Mouse (Mus musculus): ENCODE results near the gene Dnajc9. TPM values are rescaled to one million over a fixed set of nuclear protein-coding genes. Genes with fewer than 3 reads are reported as not detected.

Gene Dnajc9
- polyA plus RNA-seq, 1 experiment from 2014 or later, result 137 TPM

DNA sequence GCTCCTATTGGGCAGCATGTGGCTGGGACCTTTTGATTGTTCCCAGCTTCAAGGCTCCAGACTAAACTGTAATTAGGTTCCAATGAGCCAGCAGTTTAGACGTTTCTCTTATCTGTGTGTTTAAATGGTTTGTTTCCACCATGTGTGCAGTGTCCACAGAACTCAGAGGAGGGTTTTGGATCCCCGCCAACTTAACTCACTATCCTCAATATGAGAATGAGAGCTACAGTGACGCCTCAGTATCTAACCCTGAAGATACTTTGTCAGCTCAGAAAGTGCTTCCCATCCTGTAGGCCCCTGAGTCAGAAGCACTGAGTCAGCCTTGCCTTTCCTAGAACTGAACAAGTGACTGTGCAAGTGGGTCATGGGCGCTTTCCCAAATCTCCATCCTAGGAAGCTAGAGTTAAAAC is 11.6 kb downstream of the Dnajc9 start:
- Histone ChIP-seq H3K4me1 (ENCODE audit: control insufficient read depth, insufficient read depth, low read length) (no peaks in the 10 kb centered on the region), H3K9me3 (ENCODE audit: control insufficient read depth, low read length) (no peaks in the 10 kb centered on the region), H3K27ac (ENCODE audit: low read depth, low read length) (no peak overlapping the region), H3K9ac (ENCODE audit: low read depth, low read length) (no peak overlapping the region), H3K27me3 (ENCODE audit: control insufficient read depth, insufficient read depth, low read length) (no peaks in the 10 kb centered on the region), H3K4me2 (replicated peaks; ENCODE audit: low read depth, low read length) (no peak overlapping the region), H3K4me3 (ENCODE audit: low read length) (no peak overlapping the region), H3K36me3 (ENCODE audit: control insufficient read depth, insufficient read depth, low read length) (peaks cover 26% of the 10 kb centered on the region)
- no peak for ATAC-seq (ENCODE audit: low FRiP score, low TSS enrichment)
- 78% methylated on average over 4 of the region's 4 CpGs for WGBS

GRCm38 (mm10) chr14:20371854-20372253 is 16.9 kb downstream of the Dnajc9 start:
- 83% methylated on average over 1 of the region's 1 CpGs for WGBS
- Histone ChIP-seq H3K4me1 (ENCODE audit: control insufficient read depth, insufficient read depth, low read length) (no peaks in the 10 kb centered on the region), H3K9me3 (ENCODE audit: control insufficient read depth, low read length) (no peaks in the 10 kb centered on the region), H3K36me3 (ENCODE audit: control insufficient read depth, insufficient read depth, low read length) (peaks cover 42% of the 10 kb centered on the region), H3K27ac (ENCODE audit: low read depth, low read length) (no peak overlapping the region), H3K9ac (ENCODE audit: low read depth, low read length) (no peak overlapping the region), H3K27me3 (ENCODE audit: control insufficient read depth, insufficient read depth, low read length) (no peaks in the 10 kb centered on the region), H3K4me2 (replicated peaks; ENCODE audit: low read depth, low read length) (no peak overlapping the region), H3K4me3 (ENCODE audit: low read length) (no peak overlapping the region)
- no peak for ATAC-seq (ENCODE audit: low FRiP score, low TSS enrichment)

DNA sequence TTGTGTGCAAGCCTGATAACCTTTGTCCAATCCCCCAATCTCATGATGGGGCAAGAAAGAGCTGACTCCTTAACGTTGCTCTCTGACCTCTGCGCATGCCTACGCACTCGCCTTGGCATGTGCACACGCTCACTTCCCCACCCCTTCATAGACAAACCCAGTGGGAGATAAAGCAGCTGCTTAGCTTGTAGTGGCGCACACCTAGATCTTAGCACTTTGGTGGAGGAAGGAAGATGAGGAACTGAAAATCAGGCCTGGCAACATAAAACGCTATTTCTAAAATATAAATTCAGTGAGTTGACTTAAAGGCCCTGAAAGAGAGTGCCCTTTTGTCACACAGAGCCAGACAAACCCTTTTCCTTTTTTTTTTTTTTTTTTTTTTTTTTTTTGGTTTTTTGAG is 17.9 kb downstream of the Dnajc9 start:
- Histone ChIP-seq H3K27ac (ENCODE audit: low read depth, low read length) (no peak overlapping the region), H3K4me2 (replicated peaks; ENCODE audit: low read depth, low read length) (no peak overlapping the region), H3K9me3 (ENCODE audit: control insufficient read depth, low read length) (no peaks in the 10 kb centered on the region), H3K4me3 (ENCODE audit: low read length) (no peak overlapping the region), H3K27me3 (ENCODE audit: control insufficient read depth, insufficient read depth, low read length) (no peaks in the 10 kb centered on the region), H3K36me3 (ENCODE audit: control insufficient read depth, insufficient read depth, low read length) (peaks cover 39% of the 10 kb centered on the region), H3K9ac (ENCODE audit: low read depth, low read length) (no peak overlapping the region), H3K4me1 (ENCODE audit: control insufficient read depth, insufficient read depth, low read length) (no peaks in the 10 kb centered on the region)
- WGBS, result 87% methylated on average over 7 of the region's 7 CpGs
- ATAC-seq (ENCODE audit: low FRiP score, low TSS enrichment), result no peak

- Histone ChIP-seq H3K27ac (ENCODE audit: low read depth, low read length) (no peak overlapping the region), H3K36me3 (ENCODE audit: control insufficient read depth, insufficient read depth, low read length) (peaks cover 50% of the 10 kb centered on the region), H3K4me2 (replicated peaks; ENCODE audit: low read depth, low read length) (no peak overlapping the region), H3K9me3 (ENCODE audit: control insufficient read depth, low read length) (no peaks in the 10 kb centered on the region), H3K4me1 (ENCODE audit: control insufficient read depth, insufficient read depth, low read length) (no peaks in the 10 kb centered on the region), H3K27me3 (ENCODE audit: control insufficient read depth, insufficient read depth, low read length) (no peaks in the 10 kb centered on the region), H3K9ac (ENCODE audit: low read depth, low read length) (no peak overlapping the region), H3K4me3 (ENCODE audit: low read length) (no peak overlapping the region)
- 92% methylated on average over 3 of the region's 3 CpGs for WGBS
- no peak for ATAC-seq (ENCODE audit: low FRiP score, low TSS enrichment)
Observed at GRCm38 (mm10) chr14:20368271-20368670, 20.4 kb downstream of the Dnajc9 start.

DNA sequence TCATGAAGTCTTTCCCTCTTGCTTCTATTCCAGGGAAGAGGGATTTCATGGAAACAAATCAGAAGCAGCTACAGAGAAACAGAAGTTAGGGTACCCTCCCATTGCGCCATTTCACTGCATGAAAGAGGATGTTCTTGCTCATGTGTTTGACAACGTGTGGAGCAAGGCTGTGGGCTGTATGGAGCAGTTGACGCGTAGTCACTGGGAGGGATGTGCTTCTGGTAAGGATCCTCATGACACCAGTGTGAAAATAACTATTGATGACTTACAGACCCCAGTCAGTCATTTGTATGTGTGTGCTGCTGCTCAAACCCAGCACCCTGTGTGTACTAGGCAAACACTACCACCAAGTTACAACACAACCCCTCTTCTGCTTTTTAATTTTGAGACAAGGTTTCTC is 25.5 kb downstream of the Dnajc9 start:
- Histone ChIP-seq H3K4me2 (replicated peaks; ENCODE audit: low read depth, low read length) (no peak overlapping the region), H3K9me3 (ENCODE audit: control insufficient read depth, low read length) (no peaks in the 10 kb centered on the region), H3K36me3 (ENCODE audit: control insufficient read depth, insufficient read depth, low read length) (peaks cover 78% of the 10 kb centered on the region), H3K27me3 (ENCODE audit: control insufficient read depth, insufficient read depth, low read length) (no peaks in the 10 kb centered on the region), H3K27ac (ENCODE audit: low read depth, low read length) (no peak overlapping the region), H3K4me3 (ENCODE audit: low read length) (no peak overlapping the region), H3K4me1 (ENCODE audit: control insufficient read depth, insufficient read depth, low read length) (no peaks in the 10 kb centered on the region), H3K9ac (ENCODE audit: low read depth, low read length) (no peak overlapping the region)
- no peak for ATAC-seq (ENCODE audit: low FRiP score, low TSS enrichment)
- WGBS, result 95% methylated on average over 4 of the region's 4 CpGs

- ATAC-seq (ENCODE audit: low FRiP score, low TSS enrichment), result peak; percentile 98
- Histone ChIP-seq H3K27me3 (ENCODE audit: control insufficient read depth, insufficient read depth, low read length) (no peaks in the 10 kb centered on the region), H3K27ac (ENCODE audit: low read depth, low read length) (peak within 1 kb of the TSS; percentile 83), H3K4me2 (replicated peaks; ENCODE audit: low read depth, low read length) (peak within 1 kb of the TSS; percentile 77), H3K36me3 (ENCODE audit: control insufficient read depth, insufficient read depth, low read length) (peaks cover 21% of the 10 kb centered on the region), H3K4me3 (ENCODE audit: low read length) (peak within 1 kb of the TSS; percentile 72), H3K9me3 (ENCODE audit: control insufficient read depth, low read length) (no peaks in the 10 kb centered on the region), H3K9ac (ENCODE audit: low read depth, low read length) (peak within 1 kb of the TSS; percentile 87), H3K4me1 (ENCODE audit: control insufficient read depth, insufficient read depth, low read length) (peaks cover 4% of the 10 kb centered on the region; the same call in 1 of the 2 replicates)
- 0% methylated on average over 40 of the region's 42 CpGs for WGBS
Observed at GRCm38 (mm10) chr14:20347991-20348541, 40.6 kb downstream of the Dnajc9 start, which contains the start of the genes Ecd and Fam149b. Gene Ecd, minus strand, starts transcription at chr14:20348121. Gene Fam149b, plus strand, starts transcription at chr14:20348162.

DNA sequence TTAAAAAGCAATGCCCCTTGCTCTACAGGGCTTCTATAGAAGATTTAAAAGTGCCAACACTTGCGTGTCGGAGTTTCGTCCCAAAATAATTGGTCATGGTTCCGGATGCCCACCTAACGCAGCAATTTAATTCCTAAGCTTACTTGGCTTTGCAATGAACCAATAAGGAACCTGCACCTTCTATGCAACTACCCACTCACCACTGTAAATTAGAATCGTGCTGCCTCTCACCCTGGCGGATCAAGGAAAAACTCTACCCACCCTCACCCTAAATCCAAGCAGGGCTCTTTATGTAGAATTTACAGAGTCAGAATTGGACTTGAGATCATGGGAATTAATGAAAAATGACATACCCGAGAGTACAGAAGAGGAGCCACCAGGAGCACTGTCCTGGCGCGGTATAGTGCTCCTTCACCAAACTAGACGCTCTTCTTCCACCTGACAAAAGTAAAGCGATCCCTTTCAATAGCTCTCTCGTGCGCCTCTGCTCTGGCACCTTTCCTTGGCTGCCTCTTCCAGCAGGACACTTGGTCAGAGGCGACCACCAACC is 41.2 kb downstream of the Dnajc9 start:
- Histone ChIP-seq H3K4me3 (ENCODE audit: low read length) (peak overlapping the region; percentile 72), H3K4me1 (ENCODE audit: control insufficient read depth, insufficient read depth, low read length) (peaks cover 4% of the 10 kb centered on the region; the same call in 1 of the 2 replicates), H3K36me3 (ENCODE audit: control insufficient read depth, insufficient read depth, low read length) (peaks cover 15% of the 10 kb centered on the region), H3K27ac (ENCODE audit: low read depth, low read length) (peak overlapping the region; percentile 71), H3K9me3 (ENCODE audit: control insufficient read depth, low read length) (no peaks in the 10 kb centered on the region), H3K4me2 (replicated peaks; ENCODE audit: low read depth, low read length) (peak overlapping the region; percentile 55), H3K9ac (ENCODE audit: low read depth, low read length) (peak overlapping the region; percentile 87), H3K27me3 (ENCODE audit: control insufficient read depth, insufficient read depth, low read length) (no peaks in the 10 kb centered on the region)
- 2% methylated on average over 15 of the region's 15 CpGs for WGBS
- ATAC-seq (ENCODE audit: low FRiP score, low TSS enrichment), result peak; percentile 17; the same call in 1 of the 2 replicates

DNA sequence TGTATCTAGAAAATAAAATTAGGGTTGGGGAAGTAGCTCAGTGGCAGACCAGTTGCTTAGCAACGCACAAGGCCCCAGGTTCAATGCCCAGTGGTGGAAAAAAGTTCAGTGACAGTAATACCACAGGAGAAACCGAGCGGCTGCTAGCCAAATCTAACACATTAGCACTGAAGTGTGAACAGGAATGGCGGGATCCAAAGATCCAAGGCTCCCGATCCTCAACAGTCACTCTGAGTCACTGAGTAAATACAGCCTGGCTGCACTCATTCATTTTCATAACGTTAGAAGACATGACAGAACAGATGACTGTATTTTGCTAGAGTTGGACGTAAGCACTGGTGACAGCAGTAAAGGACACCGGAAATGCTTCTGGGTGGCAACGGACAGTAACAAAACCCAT is 42.8 kb downstream of the Dnajc9 start:
- Histone ChIP-seq H3K27ac (ENCODE audit: low read depth, low read length) (no peak overlapping the region), H3K36me3 (ENCODE audit: control insufficient read depth, insufficient read depth, low read length) (peaks cover 17% of the 10 kb centered on the region), H3K4me3 (ENCODE audit: low read length) (no peak overlapping the region), H3K9ac (ENCODE audit: low read depth, low read length) (no peak overlapping the region), H3K4me2 (replicated peaks; ENCODE audit: low read depth, low read length) (no peak overlapping the region), H3K27me3 (ENCODE audit: control insufficient read depth, insufficient read depth, low read length) (no peaks in the 10 kb centered on the region), H3K4me1 (ENCODE audit: control insufficient read depth, insufficient read depth, low read length) (peaks cover 4% of the 10 kb centered on the region; the same call in 1 of the 2 replicates), H3K9me3 (ENCODE audit: control insufficient read depth, low read length) (no peaks in the 10 kb centered on the region)
- WGBS, result 85% methylated on average over 9 of the region's 9 CpGs
- no peak for ATAC-seq (ENCODE audit: low FRiP score, low TSS enrichment)

GRCm38 (mm10) chr14:20340866-20341265 is 47.8 kb downstream of the Dnajc9 start:
- Histone ChIP-seq H3K9ac (ENCODE audit: low read depth, low read length) (no peak overlapping the region), H3K27ac (ENCODE audit: low read depth, low read length) (no peak overlapping the region), H3K36me3 (ENCODE audit: control insufficient read depth, insufficient read depth, low read length) (peaks cover 28% of the 10 kb centered on the region), H3K4me2 (replicated peaks; ENCODE audit: low read depth, low read length) (no peak overlapping the region), H3K4me1 (ENCODE audit: control insufficient read depth, insufficient read depth, low read length) (no peaks in the 10 kb centered on the region), H3K27me3 (ENCODE audit: control insufficient read depth, insufficient read depth, low read length) (no peaks in the 10 kb centered on the region), H3K9me3 (ENCODE audit: control insufficient read depth, low read length) (no peaks in the 10 kb centered on the region), H3K4me3 (ENCODE audit: low read length) (no peak overlapping the region)
- 80% methylated on average over 7 of the region's 7 CpGs for WGBS
- ATAC-seq (ENCODE audit: low FRiP score, low TSS enrichment), result no peak

Data from kidney, embryonic 14.5 days (tissue).